Mouse (Mus musculus): ENCODE measurements around the gene Hsh2d. TPM values are rescaled to one million over a fixed set of nuclear protein-coding genes. Genes with fewer than 3 reads are reported as not detected.
A peak's percentile ranks its signal among the peaks of the same experiment; 100 is the strongest.

The Hsh2d gene
- polyA plus RNA-seq, 1 experiment from 2014 or later, result 0.20 TPM

DNA sequence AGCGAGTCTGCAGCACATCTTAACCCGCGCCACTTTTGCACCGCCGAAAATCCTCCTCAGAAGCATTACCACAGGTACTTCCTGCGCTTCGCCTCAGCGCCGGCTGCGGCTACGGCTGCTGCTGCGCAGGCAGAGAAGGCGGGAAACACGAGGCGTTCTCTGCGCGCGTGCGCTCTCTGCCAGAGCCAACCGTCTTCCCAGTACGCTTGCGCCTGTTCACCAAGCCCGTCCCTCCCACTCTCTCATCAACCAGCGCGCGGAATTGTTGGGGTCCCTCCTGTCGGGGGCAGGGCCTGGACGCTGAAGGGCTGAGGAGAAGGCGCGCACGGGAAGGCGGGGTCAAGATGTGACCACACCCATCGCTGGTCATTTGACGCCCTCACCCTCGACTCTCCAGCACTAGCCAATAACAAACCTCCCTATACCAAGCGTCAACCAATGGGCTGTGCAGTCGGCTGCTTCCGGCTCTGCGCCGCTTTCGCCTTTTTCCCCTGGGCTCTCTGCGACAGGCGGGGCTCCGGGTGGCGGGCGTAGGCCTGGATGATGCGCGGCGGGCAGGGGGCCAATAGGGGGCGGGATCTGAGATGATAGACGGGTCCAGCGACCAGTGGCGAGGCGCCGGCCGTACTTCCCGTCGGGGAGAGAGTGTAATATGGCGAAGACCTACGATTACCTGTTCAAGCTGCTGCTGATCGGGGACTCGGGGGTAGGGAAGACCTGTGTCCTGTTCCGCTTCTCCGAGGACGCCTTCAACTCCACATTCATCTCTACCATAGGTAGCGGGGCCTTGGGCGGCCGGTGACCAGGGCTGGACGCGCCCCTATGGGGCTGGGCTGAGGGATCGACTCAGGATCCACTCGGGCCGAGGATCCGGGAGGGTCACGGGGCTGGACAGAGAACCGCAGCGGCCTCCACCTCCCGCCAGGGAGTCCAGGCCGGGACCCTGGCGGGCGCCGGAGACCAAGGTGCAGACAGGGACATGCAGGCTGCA, 28.4 kb upstream of the Hsh2d start, which contains the start of gene Rab8a:
Gene Rab8a (plus strand): TSS at position 494 of the 991 bp plus-strand sequence.
- Histone ChIP-seq H3K79me2 (ENCODE audit: inconsistent target) (peaks cover 60% of the 10 kb centered on the region), H3K27ac (peak within 1 kb of the TSS; percentile 71), H3K36me3 (ENCODE audit: inconsistent target) (peaks cover 9% of the 10 kb centered on the region; the same call in 1 of the 2 replicates), H3K4me3 (ENCODE audit: inconsistent target) (peak within 1 kb of the TSS; percentile 85)
- WGBS (ENCODE audit: missing documents), result under 1% methylated on average over 78 of the region's 82 CpGs

DNA sequence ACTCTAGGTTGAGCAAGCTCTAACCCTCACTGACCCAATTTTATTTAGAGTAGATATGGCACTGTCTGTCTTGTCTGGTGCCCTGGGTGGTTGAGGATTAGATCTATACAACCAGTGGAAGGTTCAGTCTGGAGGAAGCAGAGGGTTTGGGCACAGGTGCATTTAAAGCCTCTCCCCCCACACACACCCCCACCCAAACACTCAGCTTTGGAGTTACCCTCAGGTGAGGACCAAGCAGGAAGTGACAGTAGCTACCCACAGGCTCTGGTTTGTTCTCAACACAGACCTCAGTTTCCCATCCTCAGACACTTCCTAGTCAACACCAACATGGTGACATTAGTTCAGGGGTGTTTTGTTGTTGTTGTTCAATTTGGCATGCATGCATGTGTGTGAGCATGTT, 26.6 kb upstream of the Hsh2d start:
- Histone ChIP-seq H3K27ac (no peak overlapping the region), H3K36me3 (ENCODE audit: inconsistent target) (peaks cover 9% of the 10 kb centered on the region; the same call in 1 of the 2 replicates), H3K79me2 (ENCODE audit: inconsistent target) (peaks cover 79% of the 10 kb centered on the region), H3K4me3 (ENCODE audit: inconsistent target) (no peak overlapping the region)

DNA sequence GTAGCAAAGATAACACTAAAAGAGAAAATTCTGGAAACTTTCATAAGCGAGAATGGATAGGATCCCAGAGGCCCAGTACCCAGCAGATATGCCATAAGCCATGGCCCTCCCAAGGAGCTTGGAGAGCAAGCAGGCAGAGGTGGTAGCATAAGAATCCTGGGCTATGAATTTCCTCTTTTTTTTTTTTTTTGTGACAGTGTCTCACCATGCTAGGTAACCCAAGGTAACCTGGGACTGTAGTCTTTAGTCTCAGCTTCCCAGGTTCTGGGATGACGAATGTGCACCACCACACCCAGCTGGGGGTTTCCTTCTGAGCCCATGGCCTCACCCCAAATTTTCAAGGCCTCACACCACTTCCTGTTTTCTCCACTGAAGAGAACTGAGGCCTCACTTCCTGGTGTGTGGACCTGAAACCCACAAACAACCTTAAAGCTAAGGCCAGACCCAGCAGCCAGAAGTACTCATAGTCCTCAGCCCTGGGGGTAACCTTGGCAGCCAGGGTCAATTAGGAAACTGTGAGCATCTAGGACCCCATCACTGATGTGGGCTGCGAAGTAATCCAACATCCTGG, 20.3 kb upstream of the Hsh2d start:
- peaks cover 60% of the 10 kb centered on the region for H3K36me3 ChIP-seq (ENCODE audit: inconsistent target)
- WGBS (ENCODE audit: missing documents), result 58% methylated on average over 3 of the region's 3 CpGs

GRCm38 (mm10) chr8:72169681-72170249, 19.7 kb upstream of the Hsh2d start:
- H3K36me3 ChIP-seq (ENCODE audit: inconsistent target), result peaks cover 60% of the 10 kb centered on the region
- peak overlapping the region; percentile 39 for H3K27ac ChIP-seq
- no peak overlapping the region for H3K4me3 ChIP-seq (ENCODE audit: inconsistent target)
- peaks cover 37% of the 10 kb centered on the region for H3K79me2 ChIP-seq (ENCODE audit: inconsistent target)
- 80% methylated on average over 3 of the region's 3 CpGs for WGBS (ENCODE audit: missing documents)

More for the DNA sequence above, 20.3 kb upstream of the Hsh2d start:
- Histone ChIP-seq H3K4me3 (ENCODE audit: inconsistent target) (no peak overlapping the region), H3K79me2 (ENCODE audit: inconsistent target) (peaks cover 43% of the 10 kb centered on the region), H3K27ac (peak overlapping the region; percentile 39)

DNA sequence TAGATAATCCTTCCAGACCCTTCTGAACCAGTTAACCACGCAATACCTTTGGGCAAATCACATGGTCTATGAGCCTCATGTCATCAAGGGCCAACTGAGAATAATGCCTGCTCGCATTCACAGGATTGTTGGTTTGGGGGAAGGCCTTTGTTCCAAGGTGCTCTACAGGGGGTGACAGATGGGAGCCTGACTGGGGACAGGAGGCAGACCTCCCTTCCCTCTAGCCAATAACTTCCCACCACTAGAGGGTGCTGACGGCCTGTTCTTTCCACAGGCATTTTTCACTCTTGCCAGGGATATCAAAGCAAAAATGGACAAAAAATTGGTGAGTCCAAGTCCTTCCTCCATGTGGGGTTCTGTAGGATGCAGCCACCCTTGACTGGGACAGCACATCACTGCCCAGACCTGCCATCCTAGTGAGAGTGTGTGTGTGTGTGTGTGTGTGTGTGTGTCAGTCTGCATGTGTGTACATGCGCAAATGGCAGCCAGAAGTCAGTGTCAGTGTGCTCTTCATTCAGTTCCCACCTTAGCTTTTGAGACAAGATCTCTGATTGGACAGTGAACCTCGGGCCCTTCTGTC, 12.0 kb upstream of the Hsh2d start:
- Histone ChIP-seq H3K4me3 (ENCODE audit: inconsistent target) (no peak overlapping the region), H3K36me3 (ENCODE audit: inconsistent target) (peaks cover 66% of the 10 kb centered on the region), H3K79me2 (ENCODE audit: inconsistent target) (no peaks in the 10 kb centered on the region), H3K27ac (no peak overlapping the region)
- WGBS (ENCODE audit: missing documents), result 66% methylated on average over 5 of the region's 5 CpGs

DNA sequence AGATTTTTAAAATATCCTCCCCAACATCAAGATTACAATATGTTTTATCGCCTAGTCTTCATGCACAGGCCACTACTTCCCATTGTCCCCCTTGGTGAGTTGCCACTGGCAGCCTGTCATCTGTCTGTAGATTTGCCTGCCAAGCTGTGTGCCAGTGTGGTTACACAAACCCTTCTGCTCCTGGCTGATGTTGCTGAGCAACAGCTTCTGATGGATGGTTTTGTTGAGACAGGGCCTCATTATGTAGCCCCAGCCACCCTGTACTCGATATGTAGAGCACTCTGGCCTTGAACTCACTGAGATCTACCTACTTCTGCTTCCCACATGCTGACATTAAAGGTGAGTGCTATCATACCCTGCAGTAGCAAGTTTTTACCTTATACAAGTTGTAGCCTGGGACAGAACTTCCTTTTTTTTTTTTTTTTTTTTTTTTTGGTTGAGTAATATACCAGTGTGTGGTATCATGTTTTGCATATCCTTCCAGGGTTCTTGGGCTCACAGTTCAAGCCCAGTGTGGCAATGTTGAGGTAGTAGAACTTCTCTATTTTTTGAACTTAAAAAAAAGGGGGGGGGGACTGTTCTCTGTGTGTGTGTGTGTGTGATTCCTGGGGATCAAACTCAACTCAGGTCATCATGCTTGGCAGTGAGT, 5.8 kb upstream of the Hsh2d start:
- Histone ChIP-seq H3K27ac (no peak overlapping the region), H3K79me2 (ENCODE audit: inconsistent target) (no peaks in the 10 kb centered on the region), H3K4me3 (ENCODE audit: inconsistent target) (no peak overlapping the region), H3K36me3 (ENCODE audit: inconsistent target) (peaks cover 19% of the 10 kb centered on the region; the same call in 1 of the 2 replicates)
- WGBS (ENCODE audit: missing documents), result 14% methylated on average over 2 of the region's 2 CpGs

DNA sequence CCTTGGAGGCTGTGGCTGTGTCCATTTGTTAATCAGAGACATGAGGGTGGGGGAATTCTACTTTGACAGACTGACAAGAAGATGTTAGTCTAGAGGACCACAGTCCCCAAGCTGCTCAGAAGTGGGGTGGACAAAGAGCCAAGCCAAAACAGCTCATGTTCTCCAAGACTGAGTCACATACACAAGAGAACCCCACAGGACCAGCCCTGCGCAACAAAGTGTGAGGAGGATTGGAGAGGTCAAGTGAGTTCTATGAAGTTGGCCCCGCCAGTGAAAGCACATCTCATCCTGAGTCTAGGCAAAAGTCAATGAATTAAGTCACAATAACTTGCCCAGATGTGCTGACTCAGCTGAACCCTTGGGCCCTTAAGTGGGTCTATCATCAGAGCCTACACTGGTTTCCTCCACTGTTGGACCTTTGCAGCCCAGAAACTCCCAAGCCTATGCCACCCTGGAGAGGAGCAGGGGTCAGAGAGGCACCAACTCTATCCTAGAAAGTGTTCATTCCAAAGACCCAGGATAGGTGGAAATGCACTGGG, 1.6 kb upstream of the Hsh2d start:
- 100% methylated on average over 1 of the region's 2 CpGs for WGBS (ENCODE audit: missing documents)
- Histone ChIP-seq H3K27ac (no peak overlapping the region), H3K79me2 (ENCODE audit: inconsistent target) (no peaks in the 10 kb centered on the region), H3K4me3 (ENCODE audit: inconsistent target) (no peak overlapping the region), H3K36me3 (ENCODE audit: inconsistent target) (no peaks in the 10 kb centered on the region)

GRCm38 (mm10) chr8:72190215-72190539, 739 bp downstream of the Hsh2d start:
- Histone ChIP-seq H3K27ac (no peak overlapping the region), H3K79me2 (ENCODE audit: inconsistent target) (no peaks in the 10 kb centered on the region), H3K4me3 (ENCODE audit: inconsistent target) (no peak overlapping the region), H3K36me3 (ENCODE audit: inconsistent target) (no peaks in the 10 kb centered on the region; the same call in 1 of the 2 replicates)
- 18% methylated on average over 2 of the region's 2 CpGs for WGBS (ENCODE audit: missing documents)

- Histone ChIP-seq H3K27ac (no peak overlapping the region), H3K36me3 (ENCODE audit: inconsistent target) (no peaks in the 10 kb centered on the region; the same call in 1 of the 2 replicates), H3K4me3 (ENCODE audit: inconsistent target) (no peak overlapping the region), H3K79me2 (ENCODE audit: inconsistent target) (no peaks in the 10 kb centered on the region)
Measured at GRCm38 (mm10) chr8:72192065-72192464, 2.6 kb downstream of the Hsh2d start.

DNA sequence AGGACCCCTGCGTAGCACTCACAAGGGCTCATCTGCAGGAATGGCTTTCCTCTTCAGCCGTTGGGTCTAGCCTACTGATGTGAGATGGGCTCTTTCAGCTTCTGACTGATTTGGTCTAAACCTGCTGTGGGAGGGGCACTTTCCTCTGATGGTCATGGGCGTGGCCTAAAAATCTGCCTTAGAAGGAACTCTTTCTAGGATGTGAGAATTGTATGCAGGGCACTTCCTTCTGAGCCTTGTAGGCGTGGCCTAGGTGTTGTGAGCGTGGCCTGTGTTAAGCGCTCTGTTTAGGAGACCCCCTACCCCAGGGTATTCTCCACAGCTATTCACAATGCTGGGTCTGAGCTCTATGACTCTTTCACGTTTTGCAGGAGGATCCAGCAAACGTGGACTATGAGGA, 8.6 kb downstream of the Hsh2d start:
- WGBS (ENCODE audit: missing documents), result 84% methylated on average over 8 of the region's 8 CpGs
- no peak overlapping the region for H3K27ac ChIP-seq
- no peak overlapping the region for H3K4me3 ChIP-seq (ENCODE audit: inconsistent target)
- peaks cover 7% of the 10 kb centered on the region; the same call in 1 of the 2 replicates for H3K36me3 ChIP-seq (ENCODE audit: inconsistent target)
- H3K79me2 ChIP-seq (ENCODE audit: inconsistent target), result no peaks in the 10 kb centered on the region

- WGBS (ENCODE audit: missing documents), result 60% methylated on average over 1 of the region's 1 CpGs
- H3K36me3 ChIP-seq (ENCODE audit: inconsistent target), result no peaks in the 10 kb centered on the region
- H3K4me3 ChIP-seq (ENCODE audit: inconsistent target), result no peak overlapping the region
- no peak overlapping the region for H3K27ac ChIP-seq
- no peaks in the 10 kb centered on the region for H3K79me2 ChIP-seq (ENCODE audit: inconsistent target)
Measured at GRCm38 (mm10) chr8:72208582-72208981, 19.1 kb downstream of the Hsh2d start.

DNA sequence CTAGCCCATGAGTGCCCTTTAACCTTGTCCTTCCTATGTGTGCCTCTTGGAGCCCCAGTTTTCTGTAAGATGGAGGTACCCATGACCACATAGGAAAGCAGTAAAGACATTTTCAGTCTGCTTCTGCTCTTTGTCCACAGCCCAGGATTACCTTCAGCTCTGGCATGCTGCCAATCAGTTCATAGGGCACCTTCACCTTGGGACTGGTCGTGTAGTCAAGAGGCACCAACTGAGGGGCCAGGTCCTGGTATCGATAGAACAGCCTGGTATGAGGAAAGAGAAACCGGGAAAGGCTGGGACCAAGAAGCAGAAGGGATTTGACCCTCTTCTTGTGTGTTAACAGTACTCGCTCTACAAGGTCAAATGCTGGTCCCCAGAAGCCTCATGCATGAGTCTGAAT, 20.8 kb downstream of the Hsh2d start:
- no peaks in the 10 kb centered on the region for H3K79me2 ChIP-seq (ENCODE audit: inconsistent target)
- H3K4me3 ChIP-seq (ENCODE audit: inconsistent target), result no peak overlapping the region
- no peak overlapping the region for H3K27ac ChIP-seq
- no peaks in the 10 kb centered on the region for H3K36me3 ChIP-seq (ENCODE audit: inconsistent target)
- WGBS (ENCODE audit: missing documents), result 86% methylated on average over 4 of the region's 4 CpGs

GRCm38 (mm10) chr8:72210710-72211109, 21.3 kb downstream of the Hsh2d start:
- Histone ChIP-seq H3K4me3 (ENCODE audit: inconsistent target) (no peak overlapping the region), H3K79me2 (ENCODE audit: inconsistent target) (no peaks in the 10 kb centered on the region), H3K36me3 (ENCODE audit: inconsistent target) (no peaks in the 10 kb centered on the region), H3K27ac (no peak overlapping the region)
- 42% methylated on average over 2 of the region's 2 CpGs for WGBS (ENCODE audit: missing documents)

GRCm38 (mm10) chr8:72211846-72212245, 22.4 kb downstream of the Hsh2d start:
- 73% methylated on average over 1 of the region's 1 CpGs for WGBS (ENCODE audit: missing documents)
- no peak overlapping the region for H3K27ac ChIP-seq

More at GRCm38 (mm10) chr8:72211846-72212245, 22.4 kb downstream of the Hsh2d start:
- H3K79me2 ChIP-seq (ENCODE audit: inconsistent target), result no peaks in the 10 kb centered on the region
- H3K4me3 ChIP-seq (ENCODE audit: inconsistent target), result no peak overlapping the region
- H3K36me3 ChIP-seq (ENCODE audit: inconsistent target), result no peaks in the 10 kb centered on the region

Data from macrophage (primary cell).